Mouse (Mus musculus) midbrain, embryonic 16.5 days (tissue): ENCODE measurements around the gene Gm20532. TPM values are rescaled to one million over a fixed set of nuclear protein-coding genes. Genes with fewer than 3 reads are reported as not detected.
"Not testable (repeated sequence)": the region's sequence is repeated elsewhere in the genome, so short reads cannot be mapped to it uniquely, and the experiment has no call there.

Experiments used
- ATAC-seq: fragments of 200-750 bp; cut with Nextera tagmentation; 2 replicates; pipeline ENCODE4 v1.8.0; 2017; ENCODE audit warnings: moderate TSS enrichment
- H3K27ac ChIP-seq: fragments of 300-500 bp; sonication (generic); 2 replicates; pipeline ENCODE4 v1.5.1; 2014; ENCODE audit warnings: mild to moderate bottlenecking, low read length, mixed read lengths
- H3K27me3 ChIP-seq: fragments of 300-500 bp; sonication (generic); 2 replicates; pipeline ENCODE4 v1.6.1; 2014; ENCODE audit warnings: low read depth, low read length, mixed read lengths; ENCODE audit not compliant: control insufficient read depth, insufficient read depth
- H3K36me3 ChIP-seq: fragments of 300-500 bp; sonication (generic); 2 replicates; pipeline ENCODE4 v1.6.1; 2014; ENCODE audit warnings: mild to moderate bottlenecking, low read length, moderate library complexity, mixed read lengths; ENCODE audit not compliant: control insufficient read depth, insufficient read depth
- H3K4me1 ChIP-seq: fragments of 300-500 bp; sonication (generic); 2 replicates; pipeline ENCODE4 v1.6.1; 2014; ENCODE audit warnings: mild to moderate bottlenecking, low read length, mixed read lengths; ENCODE audit not compliant: control insufficient read depth, insufficient read depth
- H3K4me2 ChIP-seq: fragments of 300-500 bp; sonication (generic); 2 replicates; pipeline ENCODE4 v1.6.1; 2014; ENCODE audit warnings: mild to moderate bottlenecking, low read length, mixed read lengths
- H3K4me3 ChIP-seq: fragments of 300-500 bp; sonication (generic); 2 replicates; pipeline ENCODE4 v1.5.1; 2014; ENCODE audit warnings: low read depth, mild to moderate bottlenecking, low read length, moderate library complexity, mixed read lengths
- H3K9ac ChIP-seq: fragments of 300-500 bp; sonication (generic); 2 replicates; pipeline ENCODE4 v1.6.1; 2014; ENCODE audit warnings: low read depth, low read length, mixed read lengths
- H3K9me3 ChIP-seq: fragments of 300-500 bp; sonication (generic); replicated peaks from 2 replicates; pipeline ENCODE4 v1.6.1; 2014; ENCODE audit warnings: mild to moderate bottlenecking, low read length, mixed read lengths; ENCODE audit not compliant: control insufficient read depth, poor library complexity, severe bottlenecking
- WGBS: fragments of 180-500 bp; shearing (Covaris S2); extraction: QIAGEN DNeasy Blood & Tissue Kit; methylation state at CpG from one replicate; pipeline ENCODE4 v1.1.7; 2014; 5-methylcytosine and 5-hydroxymethylcytosine counted together
- polyA plus RNA-seq: library from polyadenylated mRNA; unstranded; fragments of >200 nt; fragmentation: Nextera tagmentation; extraction: Ambion mirVana; gene quantifications from 2 replicates; pipeline ENCODE4 v1.2.1, GENCODE M21; 2015

Gm20532 gene
- polyA plus RNA-seq, 1 experiment from 2014 or later = not detected

DNA sequence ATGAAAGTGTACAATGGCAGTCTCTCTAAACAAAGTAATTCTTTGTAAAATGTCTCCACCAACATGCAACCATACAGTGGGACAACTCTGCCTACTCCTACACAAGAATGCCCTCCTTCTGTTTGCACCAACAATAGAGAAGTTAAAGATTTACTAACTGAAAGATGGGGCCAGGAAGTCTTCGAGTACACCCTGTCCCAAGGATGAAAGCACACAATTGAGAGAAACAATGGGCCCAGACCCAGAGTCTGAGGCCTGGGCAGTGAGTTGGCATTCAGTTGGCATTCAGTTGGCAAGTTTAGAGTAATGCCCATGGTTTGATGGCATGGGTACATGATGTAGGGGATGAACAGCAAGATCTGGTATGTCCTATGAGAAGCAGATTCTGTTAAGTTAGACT is 68.2 kb downstream of the Gm20532 start:
- Histone ChIP-seq H3K27me3 (no peaks in the 10 kb centered on the region), H3K36me3 (no peaks in the 10 kb centered on the region), H3K4me3 (no peak overlapping the region), H3K4me2 (no peak overlapping the region), H3K4me1 (no peaks in the 10 kb centered on the region), H3K9me3 (no peaks in the 10 kb centered on the region), H3K27ac (no peak overlapping the region), H3K9ac (no peak overlapping the region)
- ATAC-seq = no peak
- 65% methylated on average over 1 of the region's 1 CpGs for WGBS

- H3K36me3 ChIP-seq = no peaks in the 10 kb centered on the region
- H3K4me3 ChIP-seq = no peak overlapping the region
- no peak overlapping the region for H3K4me2 ChIP-seq
- no peak overlapping the region for H3K27ac ChIP-seq
- H3K9me3 ChIP-seq = no peaks in the 10 kb centered on the region
- no peak for ATAC-seq
- peaks cover 6% of the 10 kb centered on the region; the same call in 1 of the 2 replicates for H3K4me1 ChIP-seq
- WGBS = 88% methylated on average over 2 of the region's 2 CpGs
- H3K9ac ChIP-seq = no peak overlapping the region
- no peaks in the 10 kb centered on the region for H3K27me3 ChIP-seq
Observed at GRCm38 (mm10) chr2:26657426-26657825, 71.0 kb downstream of the Gm20532 start.

DNA sequence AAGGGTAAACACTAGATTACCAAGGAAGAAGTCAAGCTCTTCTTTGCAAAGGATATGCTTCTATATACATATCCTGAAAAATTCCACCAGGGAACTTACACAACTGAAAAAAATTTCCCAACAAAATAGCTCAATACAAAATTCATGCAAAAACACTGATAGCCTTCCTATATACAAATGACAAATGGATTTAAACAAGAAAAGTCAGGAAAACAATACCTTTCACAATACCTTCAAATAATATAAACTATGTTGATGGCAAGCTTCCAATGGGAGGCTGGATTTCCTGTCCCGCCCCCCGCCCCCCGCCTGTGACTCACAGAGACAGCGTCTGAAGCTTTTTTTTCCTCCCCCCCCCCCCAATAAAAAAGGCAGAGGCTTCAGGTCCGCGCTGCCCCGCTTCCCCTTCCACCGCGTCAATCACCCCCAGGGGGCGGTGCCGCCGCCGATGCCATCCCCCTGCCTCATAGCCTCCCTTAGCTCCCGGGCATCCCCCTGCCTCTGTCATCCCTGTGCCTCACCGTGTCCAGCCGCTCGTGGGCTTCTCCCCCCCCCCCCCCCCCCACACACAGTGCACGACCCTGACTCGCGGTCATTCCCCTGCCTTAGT is 74.8 kb downstream of the Gm20532 start:
- Histone ChIP-seq H3K36me3 (no peaks in the 10 kb centered on the region), H3K9me3 (no peaks in the 10 kb centered on the region), H3K4me3 (peak overlapping the region; percentile 47), H3K4me1 (peaks cover 6% of the 10 kb centered on the region; the same call in 1 of the 2 replicates), H3K9ac (peak overlapping the region; percentile 66), H3K27me3 (no peaks in the 10 kb centered on the region), H3K4me2 (peak overlapping the region; percentile 75), H3K27ac (no peak overlapping the region)
- 5% methylated on average over 12 of the region's 20 CpGs for WGBS
- peak; percentile 60; the same call in 1 of the 2 replicates for ATAC-seq

- Histone ChIP-seq H3K4me2 (peak overlapping the region; percentile 75), H3K4me3 (peak overlapping the region; percentile 47), H3K4me1 (peaks cover 6% of the 10 kb centered on the region; the same call in 1 of the 2 replicates), H3K27ac (no peak overlapping the region), H3K27me3 (no peaks in the 10 kb centered on the region), H3K9me3 (no peaks in the 10 kb centered on the region), H3K9ac (peak overlapping the region; percentile 66), H3K36me3 (no peaks in the 10 kb centered on the region)
- 42% methylated on average over 29 of the region's 29 CpGs for WGBS
- peak; percentile 70; the same call in 1 of the 2 replicates for ATAC-seq
Observed at GRCm38 (mm10) chr2:26661768-26662508, 75.5 kb downstream of the Gm20532 start.

GRCm38 (mm10) chr2:26662509-26662882 is 76.1 kb downstream of the Gm20532 start:
- Histone ChIP-seq H3K27ac (no peak overlapping the region), H3K4me2 (no peak overlapping the region), H3K27me3 (no peaks in the 10 kb centered on the region), H3K9ac (no peak overlapping the region), H3K4me3 (no peak overlapping the region), H3K36me3 (no peaks in the 10 kb centered on the region), H3K4me1 (peaks cover 6% of the 10 kb centered on the region; the same call in 1 of the 2 replicates), H3K9me3 (no peaks in the 10 kb centered on the region)
- 79% methylated on average over 13 of the region's 13 CpGs for WGBS
- ATAC-seq = no peak

DNA sequence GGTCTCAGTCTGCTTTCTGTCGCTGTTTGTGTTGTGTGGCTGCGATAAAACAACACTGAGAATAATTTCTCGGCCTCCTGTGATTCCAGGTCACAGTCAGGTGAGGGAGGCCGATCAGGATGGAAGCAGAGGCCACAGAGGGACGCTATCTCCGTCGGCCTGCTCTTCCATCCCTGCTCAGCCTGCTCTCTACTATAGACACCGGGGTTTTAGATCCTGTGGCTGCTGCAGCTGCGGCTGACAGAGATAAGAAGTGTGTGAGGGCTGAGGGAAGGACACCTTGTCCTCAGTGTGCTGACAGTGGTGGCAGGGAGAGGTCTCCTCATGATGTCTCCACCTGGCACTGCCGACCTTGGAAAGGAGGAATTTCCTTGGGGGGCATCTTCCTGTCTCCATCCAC is 76.7 kb downstream of the Gm20532 start:
- Histone ChIP-seq H3K4me3 (no peak overlapping the region), H3K36me3 (no peaks in the 10 kb centered on the region), H3K9ac (no peak overlapping the region), H3K27ac (no peak overlapping the region), H3K4me1 (peaks cover 6% of the 10 kb centered on the region; the same call in 1 of the 2 replicates), H3K9me3 (no peaks in the 10 kb centered on the region), H3K27me3 (no peaks in the 10 kb centered on the region), H3K4me2 (no peak overlapping the region)
- WGBS = 86% methylated on average over 10 of the region's 10 CpGs
- no peak for ATAC-seq

- not testable (repeated sequence) for H3K4me1 ChIP-seq, H3K27ac ChIP-seq, H3K9me3 ChIP-seq, H3K4me3 ChIP-seq, H3K9ac ChIP-seq, H3K4me2 ChIP-seq, ATAC-seq, H3K27me3 ChIP-seq, H3K36me3 ChIP-seq
- WGBS = 75% methylated on average over 1 of the region's 1 CpGs
Observed at GRCm38 (mm10) chr2:26663551-26663950, 77.1 kb downstream of the Gm20532 start.

GRCm38 (mm10) chr2:26668746-26669145 is 82.3 kb downstream of the Gm20532 start:
- no peak overlapping the region for H3K4me2 ChIP-seq
- no peak overlapping the region for H3K27ac ChIP-seq
- H3K9ac ChIP-seq = no peak overlapping the region
- H3K36me3 ChIP-seq = no peaks in the 10 kb centered on the region
- H3K4me3 ChIP-seq = no peak overlapping the region
- H3K27me3 ChIP-seq = no peaks in the 10 kb centered on the region
- H3K4me1 ChIP-seq = no peaks in the 10 kb centered on the region
- no peak for ATAC-seq
- no peaks in the 10 kb centered on the region for H3K9me3 ChIP-seq

GRCm38 (mm10) chr2:26671182-26671581 is 84.7 kb downstream of the Gm20532 start, which contains the start of gene Lcn4:
Gene Lcn4, minus strand, starts transcription at chr2:26671282.
- Histone ChIP-seq H3K9ac (no peak within 1 kb of the TSS), H3K9me3 (no peaks in the 10 kb centered on the region), H3K27ac (no peak within 1 kb of the TSS), H3K4me3 (no peak within 1 kb of the TSS), H3K4me2 (no peak within 1 kb of the TSS), H3K27me3 (no peaks in the 10 kb centered on the region), H3K36me3 (no peaks in the 10 kb centered on the region), H3K4me1 (no peaks in the 10 kb centered on the region)
- ATAC-seq = no peak
- 94% methylated on average over 3 of the region's 3 CpGs for WGBS
